Mouse (Mus musculus): ENCODE measurements around the gene Rbfox2. TPM values are rescaled to one million over a fixed set of nuclear protein-coding genes. Genes with fewer than 3 reads are reported as not detected.

Gene Rbfox2
- total RNA-seq, 2 experiments from 2014 or later = 44.2 to 63.3 TPM

DNA sequence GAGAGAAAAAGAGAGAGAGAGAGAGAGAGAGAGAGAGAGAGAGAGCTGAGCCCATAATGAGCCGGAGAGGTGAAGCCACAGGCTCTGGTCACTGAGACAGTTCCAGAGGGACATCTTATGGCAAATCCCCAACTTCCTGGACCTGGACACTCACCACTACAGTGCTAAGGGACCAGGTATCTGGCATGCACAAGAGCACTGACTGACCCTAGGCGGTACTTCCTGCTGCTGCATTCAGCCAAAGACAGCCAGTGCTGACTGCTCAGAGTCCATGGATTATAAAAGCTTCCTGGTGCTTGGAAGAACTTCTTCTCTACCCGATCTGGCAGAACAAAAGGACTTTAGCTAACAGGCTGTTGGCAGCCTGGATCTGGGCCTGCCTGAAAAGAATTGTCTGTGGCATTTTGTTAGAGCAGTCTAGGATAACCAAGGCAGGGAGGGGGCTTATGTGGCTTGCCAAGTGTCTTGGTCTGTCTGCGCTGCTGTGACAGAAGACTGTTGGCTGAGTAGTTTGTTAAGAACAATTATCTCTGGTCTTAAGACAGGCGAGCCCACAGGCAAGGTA is 252.1 kb downstream of the Rbfox2 start:
- intact Hi-C loops (cut with DNase I) = no loop called here
- DNase-seq = no peak

DNA sequence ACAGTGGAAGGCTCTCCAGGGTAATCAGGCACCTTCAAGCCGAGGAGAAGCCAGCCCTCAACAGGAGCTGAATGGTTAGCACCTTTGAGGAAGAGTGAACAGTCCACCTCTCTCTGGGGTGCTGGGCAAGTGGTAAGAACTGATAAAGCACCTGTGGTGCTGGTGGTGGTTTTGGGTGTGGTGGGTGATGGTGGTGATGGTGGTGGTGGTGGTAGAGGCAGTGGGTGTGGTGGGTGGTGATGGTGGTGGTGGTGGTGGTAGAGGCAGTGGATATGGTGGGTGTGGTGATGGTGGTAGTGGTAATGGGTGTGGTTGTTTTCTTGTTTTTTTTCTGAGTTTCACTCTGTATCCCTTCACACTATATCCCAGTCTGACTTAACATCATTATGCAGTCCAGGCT is 253.8 kb downstream of the Rbfox2 start:
- intact Hi-C loops (cut with DNase I) = no loop called here
- DNase-seq = no peak

DNA sequence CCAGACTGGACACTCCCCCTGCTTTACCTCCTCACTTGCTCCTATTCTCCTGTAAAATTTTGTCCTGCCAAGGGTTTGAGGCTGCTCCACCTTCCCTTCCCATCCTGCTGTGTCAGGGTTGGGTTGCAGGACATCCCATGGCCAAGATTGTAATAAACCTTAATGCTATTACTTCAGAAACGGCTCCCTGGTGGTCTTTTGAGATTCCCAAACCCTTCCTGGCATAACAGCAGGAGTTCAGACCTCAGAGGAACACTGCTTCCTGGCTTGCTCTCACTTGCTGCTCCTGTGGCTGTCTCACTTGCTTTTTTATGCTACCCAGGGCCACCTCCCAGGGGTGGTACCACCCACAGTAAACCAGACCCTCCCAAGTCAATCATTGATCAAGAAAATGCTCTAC is 254.6 kb downstream of the Rbfox2 start:
- DNase-seq = no peak
- intact Hi-C loops (cut with DNase I) = no loop called here

DNA sequence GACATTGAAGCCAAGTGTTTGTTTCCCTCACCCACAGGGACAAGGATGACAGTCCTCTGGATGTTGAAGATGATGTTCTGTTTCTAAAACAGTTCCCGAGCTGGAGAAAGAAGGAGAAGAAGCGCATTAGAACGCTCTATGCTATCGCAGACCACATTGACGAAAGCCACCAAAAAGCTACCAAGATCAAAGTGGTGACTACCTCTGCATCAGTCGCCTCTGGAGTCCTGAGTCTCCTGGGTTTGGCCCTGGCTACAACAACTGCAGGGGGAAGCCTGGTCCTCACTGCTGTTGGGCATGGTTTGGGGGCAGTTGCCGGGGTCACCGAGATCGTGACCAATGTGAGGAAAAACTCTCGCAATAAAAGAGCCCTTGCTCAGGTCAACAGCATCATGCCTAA is 256.2 kb downstream of the Rbfox2 start, which contains the start of gene Mb:
Gene Mb (minus strand): TSS at position 101 of the 400 bp plus-strand sequence.
- intact Hi-C loops (cut with DNase I) = no loop called here
- DNase-seq = no peak

DNA sequence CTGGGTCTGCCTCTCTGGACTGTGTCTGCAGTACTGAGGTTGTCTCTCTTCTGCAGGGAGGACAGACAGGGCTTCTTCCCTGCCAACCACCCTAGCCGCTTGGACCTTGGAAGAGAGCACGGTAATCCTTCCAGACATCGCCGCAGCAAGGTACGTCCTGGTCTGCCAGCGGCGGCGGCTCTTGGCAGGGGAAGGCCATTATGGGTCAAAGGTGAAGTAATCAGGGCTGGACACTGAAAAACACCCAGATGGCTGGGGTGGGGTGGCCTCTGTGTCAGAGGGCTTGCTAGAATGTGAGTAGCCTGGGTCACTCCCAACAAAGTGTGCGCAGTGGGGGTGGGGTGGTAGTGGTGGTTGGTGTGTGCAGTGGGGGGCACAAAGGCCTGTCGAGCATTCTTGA is 261.2 kb downstream of the Rbfox2 start:
- intact Hi-C loops (cut with DNase I) = no loop called here
- DNase-seq = peak in 1 of 2 experiments; percentile 66

DNA sequence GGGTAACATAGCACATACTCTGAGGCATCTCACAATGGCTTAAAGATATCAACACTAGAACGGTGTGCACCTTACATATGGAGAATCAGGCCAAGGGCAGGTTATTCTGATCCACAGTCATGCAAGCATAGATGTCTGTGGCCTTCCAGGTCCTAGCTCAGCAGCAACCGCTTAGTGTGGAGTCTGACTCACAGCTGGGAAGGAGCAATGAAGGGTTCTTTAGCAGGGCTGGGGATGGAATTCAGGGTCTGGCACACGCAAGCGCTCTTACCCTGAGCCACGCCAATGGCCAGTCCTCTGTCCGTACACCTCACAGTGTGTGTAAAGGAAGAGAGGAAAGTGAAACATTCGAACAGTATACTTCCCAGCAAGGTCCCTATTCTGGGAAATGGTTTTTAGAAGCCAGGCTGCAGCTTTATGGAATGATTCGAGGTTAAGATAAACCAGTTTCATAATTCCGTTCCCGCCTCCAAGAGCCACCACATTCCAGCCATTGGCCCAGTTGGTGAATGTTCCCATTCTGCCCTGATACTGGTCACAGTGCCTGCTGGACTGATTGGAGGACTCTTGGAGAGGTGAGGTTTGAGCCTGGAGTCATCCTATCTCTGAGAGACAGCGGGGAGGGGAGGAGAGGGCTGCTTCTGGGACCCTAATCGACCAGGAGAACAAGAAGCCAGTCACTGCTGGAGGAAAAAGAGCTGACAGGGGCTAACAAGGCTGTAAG is 262.0 kb downstream of the Rbfox2 start, which contains the start of gene Apol6:
Gene Apol6 (plus strand): TSS at position 133 of the 724 bp plus-strand sequence.
- DNase-seq = no peak
- intact Hi-C loops (cut with DNase I) = no loop called here

DNA sequence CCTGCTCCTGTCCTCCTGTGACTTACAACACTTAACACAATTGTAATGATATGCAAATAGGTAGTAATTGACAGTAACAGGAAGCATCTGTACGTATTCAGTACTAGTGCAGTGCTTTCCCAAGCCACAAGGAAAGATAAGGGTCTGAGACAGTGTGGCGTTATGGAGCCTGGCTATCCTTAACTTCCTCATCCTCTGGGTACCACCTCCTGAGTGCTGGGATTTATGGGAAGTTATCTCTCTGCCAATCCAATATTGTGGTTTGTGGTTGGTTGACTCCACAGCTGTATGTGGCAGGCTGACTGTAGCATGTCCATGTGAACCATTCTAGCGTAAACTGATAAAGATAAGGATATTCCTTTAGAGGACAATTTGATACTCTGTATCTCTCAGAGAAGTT is 266.0 kb downstream of the Rbfox2 start:
- intact Hi-C loops (cut with DNase I) = no loop called here
- no peak for DNase-seq

DNA sequence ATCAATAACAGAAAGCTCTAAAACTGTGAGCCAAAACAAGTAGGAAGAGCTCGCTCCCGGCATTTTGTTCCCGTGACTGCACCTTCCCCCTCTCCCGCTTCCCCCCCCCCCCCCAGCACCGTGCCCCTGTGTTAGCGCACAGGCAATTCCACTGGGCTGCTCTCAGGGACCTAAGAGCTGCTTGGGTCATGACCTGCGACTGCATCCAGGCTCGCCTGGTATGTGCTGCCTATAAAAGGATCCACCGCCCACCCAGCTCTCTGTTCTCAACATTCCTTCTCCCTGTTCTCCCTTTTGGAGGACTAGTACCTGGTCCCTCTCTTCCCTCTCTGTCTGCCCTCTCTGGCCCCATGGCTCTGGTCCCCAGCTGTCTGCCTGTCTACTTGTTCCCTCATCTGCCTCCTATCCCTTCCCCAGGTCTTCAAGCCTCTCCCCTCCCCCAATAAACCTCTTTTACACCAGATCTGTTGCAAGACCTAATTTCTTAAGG is 267.5 kb downstream of the Rbfox2 start:
- intact Hi-C loops (cut with DNase I) = no loop called here
- no peak for DNase-seq

DNA sequence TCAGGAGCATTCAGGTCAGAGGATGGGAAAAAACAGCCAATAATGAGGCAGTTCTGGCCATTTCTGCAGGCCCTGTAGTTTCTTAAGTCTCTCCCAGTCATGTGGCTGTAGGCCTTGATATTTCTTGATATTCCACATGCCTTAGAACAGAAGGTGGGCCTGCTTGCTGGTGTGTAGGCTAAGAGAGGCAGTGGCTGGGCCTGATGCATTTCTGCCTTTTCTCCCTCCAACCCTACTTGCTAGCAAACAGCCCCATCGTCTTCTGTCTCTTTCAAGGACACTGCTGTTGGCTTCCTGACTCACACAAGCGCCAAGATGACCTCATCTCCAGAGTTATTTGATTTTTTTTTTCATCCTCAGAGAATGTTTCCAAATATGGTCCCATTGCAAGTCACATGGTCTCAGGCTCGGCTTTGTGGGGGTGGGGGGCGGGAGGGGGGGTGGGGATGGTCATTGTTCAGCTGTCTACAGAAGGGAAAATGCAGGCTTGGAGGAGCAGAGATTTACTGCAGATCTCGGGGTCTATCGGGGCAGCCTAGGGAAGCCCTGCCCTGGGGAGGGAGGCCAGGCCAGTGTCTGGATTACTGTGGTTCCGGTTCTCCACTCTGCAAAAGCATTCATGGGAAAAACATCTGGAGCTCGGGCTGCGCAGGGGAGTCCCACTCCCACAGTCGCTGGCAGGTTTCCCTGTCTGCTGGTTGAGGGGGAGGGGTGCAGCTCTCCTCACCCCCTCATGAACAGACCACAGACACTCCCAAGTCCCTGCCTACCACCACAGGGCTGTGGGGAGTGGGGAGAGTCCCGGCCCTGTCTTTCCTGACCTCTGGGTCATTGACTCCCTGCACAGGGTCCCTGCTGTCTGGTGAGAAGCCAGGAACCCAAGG is 269.3 kb downstream of the Rbfox2 start:
- DNase-seq = peak; percentile 63 to 77
- intact Hi-C loops (cut with DNase I) = no loop called here

DNA sequence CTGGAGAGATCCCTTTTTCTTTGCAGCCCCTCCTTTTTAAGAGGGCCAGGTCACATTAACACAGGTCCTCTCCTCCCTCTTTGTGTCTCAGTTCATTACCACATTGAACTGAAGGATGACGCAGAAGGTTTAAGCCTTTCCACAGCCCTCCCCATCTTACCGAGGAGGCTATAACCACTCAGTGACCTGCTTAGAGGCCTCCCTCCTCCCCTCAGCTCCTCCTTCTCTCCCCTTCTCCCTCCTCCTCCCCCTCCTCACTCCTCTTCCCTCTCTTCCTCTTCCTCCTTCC is 269.9 kb downstream of the Rbfox2 start:
- intact Hi-C loops (cut with DNase I) = no loop called here
- no peak for DNase-seq

DNA sequence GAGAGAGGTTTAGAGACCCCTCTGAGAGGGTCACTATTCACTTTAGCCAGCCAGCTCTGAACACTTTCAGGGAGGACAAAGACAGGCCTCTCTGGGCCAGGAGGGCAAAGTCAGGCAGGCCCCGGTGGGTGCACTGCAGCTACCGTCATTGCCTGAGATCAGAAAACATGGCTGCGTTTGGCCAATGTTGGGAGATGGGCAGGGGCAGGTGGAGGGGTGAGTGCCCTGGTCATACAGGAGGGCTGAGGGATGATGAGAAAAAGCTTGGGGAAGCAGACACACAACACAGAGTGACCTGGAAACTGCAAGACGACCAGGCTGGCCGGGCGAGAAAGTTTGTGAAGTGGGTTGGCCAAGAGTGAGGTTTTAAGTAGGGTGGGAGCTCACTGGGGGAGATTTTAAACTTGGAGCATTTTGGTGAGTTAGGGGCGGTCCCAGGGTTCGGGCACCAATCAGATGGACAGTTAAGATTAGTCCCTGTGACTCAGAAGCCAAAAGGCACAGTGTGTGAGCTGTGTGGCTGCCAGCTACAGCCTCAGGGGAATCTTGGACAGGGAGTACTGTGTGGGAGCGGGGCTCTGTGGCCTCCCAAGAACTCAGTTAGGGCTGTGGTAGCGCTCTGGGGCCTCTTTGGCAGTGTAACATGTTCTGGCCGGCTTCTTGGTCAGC is 270.4 kb downstream of the Rbfox2 start:
- peak; percentile 85 to 91 for DNase-seq
- intact Hi-C loops (cut with DNase I) = no loop called here

DNA sequence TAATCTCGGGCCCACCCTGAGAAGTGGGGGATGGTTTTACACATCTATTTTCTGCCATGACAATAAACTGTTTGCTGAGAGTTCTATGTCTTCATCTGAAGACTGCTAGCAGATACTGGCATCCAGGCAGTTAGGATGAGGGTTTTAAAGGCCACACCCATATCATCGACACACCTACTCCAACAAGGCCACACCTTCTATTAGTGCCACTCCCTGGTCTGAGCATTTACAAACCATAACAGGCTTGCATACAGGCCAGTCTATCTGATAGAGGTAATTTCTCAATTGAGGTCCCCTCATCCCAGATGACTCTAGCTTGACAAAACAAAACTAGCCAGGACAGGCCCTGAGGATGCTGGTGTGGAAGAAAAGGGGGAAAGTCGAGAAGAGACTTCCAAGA is 271.2 kb downstream of the Rbfox2 start:
- intact Hi-C loops (cut with DNase I) = no loop called here
- DNase-seq = no peak

DNA sequence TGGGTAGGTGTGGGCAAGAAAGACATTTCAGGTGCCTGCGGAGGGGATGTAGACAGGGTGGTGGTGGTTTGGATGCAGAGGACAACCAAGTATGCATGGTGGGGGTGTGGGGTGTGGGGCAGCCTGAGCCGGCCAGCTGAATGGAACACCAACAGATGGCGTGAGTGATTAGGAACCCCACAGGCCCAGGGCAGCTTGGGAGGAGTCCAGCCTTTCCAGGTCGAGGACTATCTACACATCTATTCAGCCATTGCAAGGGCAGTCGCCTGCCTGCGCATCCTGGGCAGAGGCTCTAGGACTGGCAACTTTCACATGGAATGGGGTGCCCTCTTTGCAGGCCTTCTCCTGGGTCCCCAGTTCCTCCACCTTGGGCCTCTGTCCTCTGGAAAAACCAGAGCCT is 272.3 kb downstream of the Rbfox2 start:
- intact Hi-C loops (cut with DNase I) = no loop called here
- no peak for DNase-seq

DNA sequence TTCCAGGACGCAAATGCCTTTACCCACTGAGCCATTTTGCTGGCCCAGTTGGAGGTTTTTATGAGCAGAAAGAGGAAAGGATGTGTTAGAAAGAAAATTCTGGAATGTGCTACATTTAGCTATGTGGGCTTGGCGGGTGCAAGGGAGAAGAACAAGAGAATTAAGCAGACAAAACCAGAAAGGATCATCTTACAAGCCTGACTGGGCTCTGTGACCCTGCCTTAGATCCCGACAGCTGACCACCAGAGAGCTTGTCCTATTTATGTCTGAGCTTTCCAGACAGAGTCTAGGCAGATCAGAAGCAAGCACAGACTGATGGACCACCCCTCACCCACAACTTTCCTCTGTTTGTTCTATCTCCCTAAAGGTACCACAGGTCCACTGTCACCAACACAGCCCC is 275.5 kb downstream of the Rbfox2 start:
- intact Hi-C loops (cut with DNase I) = no loop called here
- no peak for DNase-seq

DNA sequence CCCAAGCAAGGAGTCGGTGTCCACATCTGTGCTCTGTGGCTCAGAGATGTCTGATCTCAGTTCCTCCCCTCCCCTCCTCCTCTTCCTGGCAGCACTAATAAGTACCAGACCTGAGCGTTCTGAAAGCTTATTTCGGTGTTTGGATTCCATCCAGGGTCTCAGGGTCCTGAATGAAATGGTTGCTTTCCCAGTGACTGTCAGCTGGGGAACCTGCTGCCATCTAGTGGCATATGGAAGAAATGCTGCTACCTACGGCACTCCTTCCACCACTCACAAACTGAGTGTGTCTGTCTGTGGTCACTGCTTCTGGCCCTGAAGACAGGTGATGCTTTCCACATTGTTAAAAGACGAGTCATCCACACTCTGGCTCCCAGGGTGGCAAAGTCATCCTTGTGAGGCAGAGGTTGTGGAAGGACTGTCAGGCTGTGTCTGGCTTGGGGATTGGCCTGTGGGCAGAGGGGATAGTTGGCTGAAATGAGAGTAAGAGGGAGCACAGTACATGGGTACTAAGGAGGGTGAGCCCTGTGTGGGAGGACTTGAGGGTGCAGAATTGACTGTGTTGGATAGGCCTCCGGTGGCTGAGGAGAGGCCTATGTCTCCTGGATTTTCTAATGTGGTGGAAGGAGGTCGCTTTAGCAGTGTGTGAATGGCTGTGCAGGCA is 277.3 kb downstream of the Rbfox2 start:
- DNase-seq = peak in 1 of 2 experiments; percentile 50
- intact Hi-C loops (cut with DNase I) = no loop called here

Other genes with a start within 250 kb of the Rbfox2 start
- gene Apol7a, start 92.1 kb upstream of the Rbfox2 start, total RNA-seq (2021) = under 1 TPM; 0.26 to 0.59 TPM
- under 1 TPM in 1 of 2 experiments, not detected in 1; 0.22 TPM for gene Apol9a, start 104.1 kb upstream of the Rbfox2 start, total RNA-seq (2021)
- 1 to 10 TPM; 1.2 to 4.7 TPM for gene Apol7b, start 140.5 kb upstream of the Rbfox2 start, total RNA-seq (2021)
- not detected for gene Apol10a, start 170.0 kb upstream of the Rbfox2 start, total RNA-seq (2021)
- not detected for gene Apol11a, start 201.3 kb upstream of the Rbfox2 start, total RNA-seq (2021)
- not detected for gene Apol7c, start 226.3 kb upstream of the Rbfox2 start, total RNA-seq (2021)